Mouse (Mus musculus) midbrain, embryonic 13.5 days (tissue): ENCODE measurements around the gene Nrxn2. TPM values are rescaled to one million over a fixed set of nuclear protein-coding genes. Genes with fewer than 3 reads are reported as not detected.
A peak's percentile ranks its signal among the peaks of the same experiment; 100 is the strongest.

Source experiments
- ATAC-seq: fragments of 200-750 bp; cut with Nextera tagmentation; 2 replicates; pipeline ENCODE4 v1.8.0; 2017; ENCODE audit warnings: mild to moderate bottlenecking, moderate TSS enrichment, moderate library complexity
- H3K27ac ChIP-seq: fragments of 300-500 bp; sonication (generic); 2 replicates; pipeline ENCODE4 v1.5.1; 2015; ENCODE audit warnings: inconsistent platforms, mild to moderate bottlenecking, moderate library complexity
- H3K27me3 ChIP-seq: fragments of 300-500 bp; sonication (generic); 2 replicates; pipeline ENCODE4 v1.6.1; 2015; ENCODE audit warnings: mild to moderate bottlenecking, inconsistent platforms
- H3K36me3 ChIP-seq: fragments of 300-500 bp; sonication (generic); 2 replicates; pipeline ENCODE4 v1.6.1; 2015; ENCODE audit warnings: mild to moderate bottlenecking, inconsistent platforms
- H3K4me1 ChIP-seq: fragments of 300-500 bp; sonication (generic); replicated peaks from 2 replicates; pipeline ENCODE4 v1.6.1; 2015; ENCODE audit warnings: inconsistent platforms
- H3K4me2 ChIP-seq: fragments of 300-500 bp; sonication (generic); replicated peaks from 2 replicates; pipeline ENCODE4 v1.6.1; 2015; ENCODE audit warnings: moderate library complexity, mild to moderate bottlenecking, inconsistent platforms
- H3K4me3 ChIP-seq: fragments of 300-500 bp; sonication (generic); replicated peaks from 2 replicates; pipeline ENCODE4 v1.5.1; 2015; ENCODE audit warnings: mild to moderate bottlenecking, inconsistent platforms
- H3K9ac ChIP-seq: fragments of 300-500 bp; sonication (generic); replicated peaks from 2 replicates; pipeline ENCODE4 v1.6.1; 2015; ENCODE audit warnings: mild to moderate bottlenecking, inconsistent platforms
- H3K9me3 ChIP-seq: fragments of 300-500 bp; sonication (generic); 2 replicates; pipeline ENCODE4 v1.6.1; 2016; ENCODE audit warnings: mild to moderate bottlenecking, inconsistent platforms
- WGBS: fragments of 180-500 bp; shearing (Covaris S2); methylation state at CpG from one replicate; pipeline ENCODE4 v1.1.7; 2015; 5-methylcytosine and 5-hydroxymethylcytosine counted together
- polyA plus RNA-seq: library from polyadenylated mRNA; unstranded; fragments of >200 nt; fragmentation: Nextera tagmentation; extraction: Ambion mirVana; gene quantifications from 2 replicates; pipeline ENCODE4 v1.2.1, GENCODE M21; 2015

Gene Nrxn2
- polyA plus RNA-seq, 1 experiment from 2014 or later = 24.3 TPM

GRCm38 (mm10) chr19:6492124-6492523, 73.6 kb downstream of the Nrxn2 start:
- H3K9me3 ChIP-seq = no peaks in the 10 kb centered on the region
- peaks cover 56% of the 10 kb centered on the region for H3K4me1 ChIP-seq
- WGBS = 20% methylated on average over 12 of the region's 12 CpGs
- H3K36me3 ChIP-seq = peaks cover 3% of the 10 kb centered on the region; the same call in 1 of the 2 replicates
- H3K9ac ChIP-seq = 0 out of 2 replicates have a peak overlapping the region, but pooled peaks have one; percentile 28
- no peak for ATAC-seq
- no peak overlapping the region for H3K4me3 ChIP-seq
- H3K27ac ChIP-seq = no peak overlapping the region
- peaks cover 18% of the 10 kb centered on the region; the same call in 1 of the 2 replicates for H3K27me3 ChIP-seq
- no peak overlapping the region for H3K4me2 ChIP-seq

GRCm38 (mm10) chr19:6493219-6493618, 74.7 kb downstream of the Nrxn2 start:
- no peak for ATAC-seq
- Histone ChIP-seq H3K27me3 (peaks cover 18% of the 10 kb centered on the region; the same call in 1 of the 2 replicates), H3K4me1 (peaks cover 56% of the 10 kb centered on the region), H3K4me2 (no peak overlapping the region), H3K9me3 (no peaks in the 10 kb centered on the region), H3K27ac (no peak overlapping the region), H3K36me3 (peaks cover 3% of the 10 kb centered on the region; the same call in 1 of the 2 replicates), H3K9ac (no peak overlapping the region), H3K4me3 (no peak overlapping the region)
- WGBS = 79% methylated on average over 7 of the region's 7 CpGs

DNA sequence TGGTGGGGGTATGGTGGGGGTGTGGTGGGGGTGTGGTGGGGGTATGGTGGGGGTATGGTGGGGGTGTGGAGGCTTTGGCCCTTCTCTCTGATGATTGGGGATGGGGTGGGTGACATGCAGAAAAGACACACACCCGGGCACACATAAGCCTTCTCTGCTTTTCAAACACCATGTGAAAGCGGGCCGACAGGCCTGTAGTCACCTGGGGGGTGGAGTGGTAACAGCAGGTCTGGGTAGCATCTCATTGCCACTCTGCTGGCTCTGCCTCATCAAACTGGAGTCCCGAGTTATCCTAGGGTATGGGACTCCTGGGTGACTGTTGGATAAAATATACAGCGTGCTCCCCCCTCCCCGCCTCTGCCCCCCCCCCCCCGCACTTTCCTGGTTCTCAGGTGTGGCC, 75.5 kb downstream of the Nrxn2 start:
- Histone ChIP-seq H3K27ac (no peak overlapping the region), H3K4me2 (no peak overlapping the region), H3K4me3 (no peak overlapping the region), H3K9me3 (no peaks in the 10 kb centered on the region), H3K27me3 (peaks cover 18% of the 10 kb centered on the region; the same call in 1 of the 2 replicates), H3K36me3 (peaks cover 3% of the 10 kb centered on the region; the same call in 1 of the 2 replicates), H3K9ac (no peak overlapping the region), H3K4me1 (peaks cover 63% of the 10 kb centered on the region)
- 57% methylated on average over 5 of the region's 7 CpGs for WGBS
- no peak for ATAC-seq

- Histone ChIP-seq H3K36me3 (peaks cover 3% of the 10 kb centered on the region; the same call in 1 of the 2 replicates), H3K4me3 (no peak overlapping the region), H3K4me1 (peaks cover 64% of the 10 kb centered on the region), H3K27ac (peak overlapping the region; percentile 14; the same call in 1 of the 2 replicates), H3K27me3 (peaks cover 18% of the 10 kb centered on the region; the same call in 1 of the 2 replicates), H3K9ac (peak overlapping the region; percentile 36; the same call in 1 of the 2 replicates), H3K9me3 (no peaks in the 10 kb centered on the region), H3K4me2 (no peak overlapping the region)
- no peak for ATAC-seq
- WGBS = 69% methylated on average over 18 of the region's 18 CpGs
These were observed 76.1 kb downstream of the Nrxn2 start for GRCm38 (mm10) chr19:6494504-6495170.

DNA sequence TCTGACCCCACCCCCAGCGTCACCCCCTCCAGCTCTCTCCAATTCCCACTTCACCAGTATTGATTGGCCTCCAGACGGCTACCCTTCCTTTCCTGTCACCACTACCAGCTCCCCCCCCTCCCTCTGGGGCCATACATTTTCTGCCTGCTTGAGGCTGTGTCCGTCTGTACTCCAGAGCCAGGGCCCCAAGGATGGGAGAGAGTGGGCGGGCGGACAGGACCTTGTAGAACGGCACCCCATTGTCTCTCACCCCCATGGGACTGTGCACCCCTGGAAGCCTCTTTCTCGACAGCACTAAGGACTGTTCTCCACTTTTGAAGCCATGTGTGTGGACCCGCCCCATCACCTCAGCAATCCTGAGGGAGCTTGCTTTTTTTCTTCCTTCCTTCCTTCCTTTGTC, 77.2 kb downstream of the Nrxn2 start:
- Histone ChIP-seq H3K4me2 (no peak overlapping the region; the same call in 1 of the 2 replicates), H3K4me1 (peaks cover 75% of the 10 kb centered on the region), H3K27me3 (0 out of 2 replicates have a peak, but pooled peaks cover 13% of the 10 kb centered on the region), H3K9me3 (no peaks in the 10 kb centered on the region), H3K4me3 (no peak overlapping the region), H3K9ac (peak overlapping the region; percentile 36; the same call in 1 of the 2 replicates), H3K36me3 (peaks cover under 1% of the 10 kb centered on the region; the same call in 1 of the 2 replicates), H3K27ac (peak overlapping the region; percentile 96)
- WGBS = 32% methylated on average over 8 of the region's 8 CpGs
- no peak for ATAC-seq

- Histone ChIP-seq H3K9me3 (no peaks in the 10 kb centered on the region), H3K9ac (peak overlapping the region; percentile 63), H3K4me3 (peak overlapping the region; percentile 89), H3K4me2 (peak overlapping the region; percentile 94), H3K4me1 (peaks cover 83% of the 10 kb centered on the region), H3K27ac (peak overlapping the region; percentile 96), H3K27me3 (0 out of 2 replicates have a peak, but pooled peaks cover 13% of the 10 kb centered on the region), H3K36me3 (no peaks in the 10 kb centered on the region)
- 2% methylated on average over 6 of the region's 6 CpGs for WGBS
- ATAC-seq = peak; percentile 34
These were observed 78.1 kb downstream of the Nrxn2 start for GRCm38 (mm10) chr19:6496462-6497149.

- 0% methylated on average over 16 of the region's 39 CpGs for WGBS
These were observed 78.7 kb downstream of the Nrxn2 start for GRCm38 (mm10) chr19:6497150-6497801.

GRCm38 (mm10) chr19:6497803-6498202, 79.3 kb downstream of the Nrxn2 start:
- peak overlapping the region; percentile 89 for H3K4me3 ChIP-seq
- peak overlapping the region; percentile 100 for H3K9ac ChIP-seq
- ATAC-seq = peak; percentile 2; the same call in 1 of the 2 replicates
- H3K27ac ChIP-seq = peak overlapping the region; percentile 96
- H3K36me3 ChIP-seq = no peaks in the 10 kb centered on the region
- H3K9me3 ChIP-seq = no peaks in the 10 kb centered on the region
- H3K27me3 ChIP-seq = 0 out of 2 replicates have a peak, but pooled peaks cover 8% of the 10 kb centered on the region
- H3K4me2 ChIP-seq = peak overlapping the region; percentile 94
- under 1% methylated on average over 39 of the region's 39 CpGs for WGBS
- H3K4me1 ChIP-seq = peaks cover 84% of the 10 kb centered on the region

More at GRCm38 (mm10) chr19:6497150-6497801, 78.7 kb downstream of the Nrxn2 start:
- Histone ChIP-seq H3K9ac (peak overlapping the region; percentile 100), H3K27me3 (0 out of 2 replicates have a peak, but pooled peaks cover 12% of the 10 kb centered on the region), H3K4me3 (peak overlapping the region; percentile 89), H3K4me2 (peak overlapping the region; percentile 94), H3K9me3 (no peaks in the 10 kb centered on the region), H3K27ac (peak overlapping the region; percentile 96), H3K4me1 (peaks cover 84% of the 10 kb centered on the region), H3K36me3 (no peaks in the 10 kb centered on the region)
- peak; percentile 73 for ATAC-seq

- H3K9me3 ChIP-seq = no peaks in the 10 kb centered on the region
- 4% methylated on average over 31 of the region's 38 CpGs for WGBS
- H3K36me3 ChIP-seq = no peaks in the 10 kb centered on the region
- no peak for ATAC-seq
- 0 out of 2 replicates have a peak, but pooled peaks cover 7% of the 10 kb centered on the region for H3K27me3 ChIP-seq
- peak overlapping the region; percentile 94 for H3K4me2 ChIP-seq
- H3K4me3 ChIP-seq = peak overlapping the region; percentile 89
- H3K27ac ChIP-seq = peak overlapping the region; percentile 96
- peaks cover 84% of the 10 kb centered on the region for H3K4me1 ChIP-seq
- H3K9ac ChIP-seq = peak overlapping the region; percentile 100
These were observed 80.0 kb downstream of the Nrxn2 start for GRCm38 (mm10) chr19:6498350-6499131.

DNA sequence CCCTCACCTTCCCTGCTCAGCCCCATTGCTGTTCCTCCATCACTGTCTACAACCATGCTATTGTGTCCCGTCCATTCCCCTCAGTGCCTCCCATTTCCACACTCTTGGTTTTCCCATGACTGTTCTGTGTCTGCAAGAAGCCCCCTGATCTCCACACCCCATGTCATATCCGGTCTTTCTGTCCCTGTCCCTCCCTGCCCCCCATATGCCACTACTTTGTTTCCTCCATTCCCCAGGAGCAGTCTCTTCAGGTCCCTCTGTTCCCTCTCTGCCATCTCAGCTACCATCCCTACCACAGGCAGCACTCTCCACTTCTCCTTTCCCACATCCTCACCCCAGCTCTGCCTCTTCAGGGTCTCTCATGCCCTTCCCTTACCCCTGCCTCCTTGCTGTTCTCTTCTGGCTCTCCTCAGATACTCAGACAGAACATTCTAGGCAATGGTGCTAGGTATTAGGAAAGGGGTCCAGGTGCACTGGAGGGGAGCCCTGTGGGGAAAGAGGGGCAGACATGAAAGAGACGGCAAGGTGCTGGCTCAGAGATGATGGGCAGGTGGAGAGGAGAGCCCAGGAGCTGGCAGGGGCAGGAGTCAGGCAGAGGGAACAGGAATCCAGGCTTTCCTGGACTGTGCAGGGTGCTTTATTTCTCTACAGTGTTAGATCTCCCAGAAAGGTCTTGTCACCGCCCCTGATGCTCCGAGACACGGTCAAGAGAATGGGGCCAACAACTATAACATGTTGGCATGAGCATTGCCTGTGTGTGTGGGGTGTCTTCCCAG, 81.5 kb downstream of the Nrxn2 start:
- Histone ChIP-seq H3K27ac (peak overlapping the region; percentile 96), H3K4me3 (peak overlapping the region; percentile 89), H3K36me3 (peaks cover 6% of the 10 kb centered on the region), H3K9ac (peak overlapping the region; percentile 100), H3K4me2 (peak overlapping the region; percentile 94), H3K4me1 (peaks cover 87% of the 10 kb centered on the region), H3K9me3 (no peaks in the 10 kb centered on the region), H3K27me3 (no peaks in the 10 kb centered on the region)
- ATAC-seq = no peak
- 52% methylated on average over 6 of the region's 6 CpGs for WGBS
